Mouse (Mus musculus) c-Kit-negative CD71-positive TER-119-positive erythroid progenitor cells, embryonic 14.5 days (primary cell): ENCODE data around the gene Ndufs5.

ENCODE experiments used
- DNase-seq: peaks from one replicate; pipeline ENCODE4 v3.0.0-alpha.2; 2013; ENCODE audit warnings: low read depth, low spot score

Ndufs5 gene

GRCm38 (mm10) chr4:123687025-123687781 lies 30.8 kb downstream of the Ndufs5 start:
- DNase-seq, result no peak

- DNase-seq, result no peak
Measured at GRCm38 (mm10) chr4:123686368-123687024, 31.5 kb downstream of the Ndufs5 start.

DNA sequence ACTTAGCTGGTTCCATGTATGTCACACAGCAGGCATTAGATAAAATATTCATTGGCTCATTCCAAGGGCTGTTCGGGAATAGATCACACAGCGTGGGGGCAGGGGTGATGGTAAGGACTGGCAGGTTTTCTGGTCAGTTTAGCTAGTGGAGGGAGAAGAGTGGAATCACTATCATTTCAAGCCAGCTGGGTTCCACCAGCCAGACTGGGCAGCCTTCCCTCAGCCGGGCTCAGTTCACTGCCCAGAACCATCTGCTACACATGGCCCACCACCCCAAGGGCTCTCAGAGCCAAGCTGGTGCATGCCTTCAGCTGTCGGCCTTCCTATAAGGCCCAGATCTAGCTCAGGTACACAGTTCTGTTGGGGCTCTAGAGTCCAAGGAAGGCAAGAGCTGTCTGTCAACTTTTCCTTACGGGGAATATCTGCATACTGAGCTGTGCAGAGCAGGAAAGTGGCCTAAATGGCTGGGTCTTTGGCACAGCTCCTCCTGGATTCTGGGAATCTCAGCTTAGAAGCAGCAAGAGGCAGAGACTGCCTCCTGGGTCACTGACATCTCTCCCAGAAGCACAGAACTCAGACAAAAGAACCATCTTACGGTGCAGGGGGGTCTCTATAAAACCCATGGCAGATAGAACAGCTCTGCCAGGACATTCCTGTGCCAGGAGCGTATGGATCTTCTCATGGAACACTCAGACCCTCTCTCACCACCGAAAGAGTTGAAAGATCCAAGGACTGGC lies 32.3 kb downstream of the Ndufs5 start:
- no peak for DNase-seq

- no peak for DNase-seq
Measured at GRCm38 (mm10) chr4:123685046-123685445, 33.0 kb downstream of the Ndufs5 start.

DNA sequence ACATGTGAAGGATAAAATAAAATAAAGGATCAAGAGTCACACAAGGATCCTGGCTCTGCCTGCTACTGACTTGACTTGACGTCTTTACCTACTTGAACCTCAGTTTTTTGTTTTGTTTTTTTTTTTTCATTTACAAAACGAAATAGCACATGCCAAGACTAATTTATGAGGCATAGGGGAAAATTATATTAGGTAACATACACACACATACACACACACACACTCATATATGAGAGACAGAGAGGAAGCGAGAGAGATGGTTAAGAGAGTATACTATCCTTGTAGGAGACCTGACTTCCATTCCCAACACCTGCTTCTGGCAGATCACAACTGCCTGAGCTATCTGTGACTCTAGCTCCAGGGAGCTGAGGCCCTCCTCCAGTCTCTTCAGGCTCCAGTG lies 33.7 kb downstream of the Ndufs5 start, which contains the start of gene Macf1:
Gene Macf1 (minus strand): TSS at position 101 of the 400 bp plus-strand sequence.
- no peak for DNase-seq

DNA sequence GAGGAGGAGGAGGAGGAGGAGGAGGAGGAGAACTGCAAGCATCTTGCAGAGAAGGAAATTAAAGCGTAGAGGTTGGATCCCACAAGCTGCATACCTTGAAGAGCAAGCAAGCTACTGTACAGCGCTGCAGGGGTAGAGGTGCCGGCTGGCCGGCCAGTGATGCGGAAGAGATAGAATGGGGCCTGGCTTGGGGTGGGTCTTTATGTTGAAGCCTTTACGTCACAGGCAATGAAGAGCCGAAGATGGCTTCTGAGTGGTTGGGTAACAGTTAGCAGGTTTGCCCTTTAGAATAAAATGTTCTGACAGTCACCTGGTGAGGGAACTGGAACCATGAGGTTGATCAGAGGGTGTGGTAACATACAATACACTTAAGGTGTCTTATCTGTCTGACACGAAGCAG lies 35.7 kb downstream of the Ndufs5 start:
- DNase-seq, result no peak

GRCm38 (mm10) chr4:123680962-123681361 lies 37.0 kb downstream of the Ndufs5 start:
- DNase-seq, result no peak

DNA sequence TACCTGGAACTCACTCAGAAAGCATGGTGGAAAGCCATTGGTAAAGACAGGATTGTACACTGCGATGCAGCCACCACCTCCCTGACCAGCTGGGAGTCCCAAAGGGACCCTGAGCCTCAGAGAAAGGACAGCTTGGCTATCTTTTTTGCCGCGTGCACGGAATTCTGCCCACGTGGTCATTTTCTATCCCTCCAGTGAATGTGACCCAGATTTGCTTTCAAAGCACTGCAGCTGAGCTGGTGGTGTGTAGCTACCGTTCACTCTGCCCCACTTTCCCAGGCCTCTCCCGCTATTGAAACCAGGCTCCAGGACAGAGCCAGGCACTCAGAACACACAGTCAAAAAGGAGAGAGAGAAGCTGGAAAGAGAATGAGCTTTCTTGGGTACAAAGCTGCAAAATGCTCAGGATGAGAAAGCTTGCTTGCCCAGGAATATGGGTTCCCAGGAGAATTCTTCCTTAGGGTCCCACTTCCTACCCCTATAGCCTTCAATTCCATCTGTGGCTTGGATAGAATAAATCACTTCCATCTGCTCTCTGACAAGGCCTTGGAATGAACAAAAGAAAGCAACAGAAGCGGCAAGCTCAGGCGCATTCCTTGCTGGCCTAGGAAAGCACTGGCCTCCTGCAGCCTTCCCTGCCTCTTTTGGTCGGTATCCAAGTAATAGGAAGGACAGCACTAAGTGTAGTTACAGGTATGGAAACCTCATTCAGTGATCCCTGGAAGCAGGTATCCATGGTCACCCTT lies 40.8 kb downstream of the Ndufs5 start:
- DNase-seq, result no peak

GRCm38 (mm10) chr4:123670598-123670997 lies 47.4 kb downstream of the Ndufs5 start:
- no peak for DNase-seq

DNA sequence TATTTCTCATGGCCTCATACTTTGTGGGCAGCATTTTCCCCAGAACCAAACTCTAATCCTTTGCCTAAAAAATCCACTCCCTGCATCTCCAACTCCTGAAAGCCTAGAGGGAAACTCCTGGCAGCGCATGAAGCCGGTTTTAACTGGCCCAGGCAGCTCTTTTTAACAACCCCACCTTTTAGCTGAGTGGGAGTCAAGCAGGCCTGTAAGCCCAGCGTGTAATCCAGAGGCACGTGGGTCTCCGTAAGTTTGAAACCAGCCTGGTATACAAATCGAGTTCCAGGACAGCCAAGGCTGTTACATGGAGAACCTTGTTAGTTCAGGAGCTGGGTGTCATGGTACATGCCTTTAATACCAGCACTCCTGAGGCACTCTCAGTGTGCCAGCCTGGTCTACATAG lies 48.3 kb downstream of the Ndufs5 start:
- no peak for DNase-seq

GRCm38 (mm10) chr4:123667260-123667867 lies 50.6 kb downstream of the Ndufs5 start:
- DNase-seq, result peak; percentile 82

DNA sequence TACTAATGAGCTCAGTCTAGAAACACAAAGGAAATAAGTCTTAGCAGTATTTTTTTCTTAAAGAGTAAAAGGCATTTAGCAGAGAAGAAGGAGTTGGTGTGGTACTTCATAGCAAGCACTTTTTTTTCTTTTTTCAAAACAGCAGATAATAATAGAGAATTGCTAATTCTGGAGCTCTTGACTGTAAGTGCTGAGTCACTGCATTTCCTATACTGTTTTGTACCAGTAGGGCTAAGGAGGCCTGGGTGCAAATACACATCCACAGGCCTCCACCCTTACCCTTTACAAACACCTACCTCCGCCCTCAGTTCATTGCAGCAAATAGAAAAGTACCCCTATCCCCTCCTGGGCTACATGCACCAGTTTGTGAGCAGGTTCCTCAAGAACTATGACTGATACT lies 51.5 kb downstream of the Ndufs5 start:
- DNase-seq, result peak; percentile 40

DNA sequence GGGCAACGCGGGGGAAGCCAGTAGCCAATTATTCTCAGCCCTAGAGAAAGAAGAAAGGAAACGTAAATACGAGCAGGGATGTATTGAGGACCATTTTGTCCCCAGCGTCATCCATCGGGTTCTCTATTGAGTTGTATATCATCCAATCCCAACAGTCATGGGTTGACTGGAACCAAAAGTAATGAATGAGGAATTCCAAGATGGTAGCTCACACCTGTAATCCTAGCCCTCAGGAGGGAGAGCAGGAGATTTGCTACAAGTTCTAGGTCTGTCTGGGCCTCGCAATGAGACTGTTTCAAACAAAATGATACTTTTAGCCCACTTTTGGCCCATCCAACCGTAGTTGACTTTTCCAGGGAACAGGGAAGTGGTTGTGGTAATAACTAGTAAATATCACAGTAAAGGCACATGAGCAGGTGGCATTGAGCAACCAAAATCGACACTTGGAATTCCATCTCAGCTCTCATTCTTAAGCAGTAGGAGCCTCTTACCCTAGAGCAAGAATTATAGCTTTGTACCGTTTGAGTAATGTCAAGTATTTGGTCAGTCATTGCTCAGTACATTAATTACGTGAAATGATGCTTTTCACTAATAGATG lies 52.2 kb downstream of the Ndufs5 start:
- DNase-seq, result no peak

- peak; percentile 47 for DNase-seq
Measured at GRCm38 (mm10) chr4:123664951-123665661, 52.9 kb downstream of the Ndufs5 start.

- peak; percentile 67 for DNase-seq
Measured at GRCm38 (mm10) chr4:123664021-123664950, 53.7 kb downstream of the Ndufs5 start.

DNA sequence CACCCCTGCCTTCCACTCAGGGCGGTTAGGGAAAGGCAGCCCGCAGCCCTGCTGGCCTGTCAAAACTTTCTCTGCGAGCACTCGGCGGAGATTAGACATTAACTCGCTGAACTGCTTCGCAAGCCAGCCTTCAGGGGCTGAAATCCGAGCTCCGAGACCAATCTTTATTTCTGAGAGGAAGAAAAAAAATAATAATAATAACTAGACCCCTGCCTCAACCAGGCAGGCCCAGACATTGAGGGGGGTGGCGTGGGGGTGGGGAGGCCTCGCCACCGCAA lies 54.4 kb downstream of the Ndufs5 start:
- no peak for DNase-seq

DNA sequence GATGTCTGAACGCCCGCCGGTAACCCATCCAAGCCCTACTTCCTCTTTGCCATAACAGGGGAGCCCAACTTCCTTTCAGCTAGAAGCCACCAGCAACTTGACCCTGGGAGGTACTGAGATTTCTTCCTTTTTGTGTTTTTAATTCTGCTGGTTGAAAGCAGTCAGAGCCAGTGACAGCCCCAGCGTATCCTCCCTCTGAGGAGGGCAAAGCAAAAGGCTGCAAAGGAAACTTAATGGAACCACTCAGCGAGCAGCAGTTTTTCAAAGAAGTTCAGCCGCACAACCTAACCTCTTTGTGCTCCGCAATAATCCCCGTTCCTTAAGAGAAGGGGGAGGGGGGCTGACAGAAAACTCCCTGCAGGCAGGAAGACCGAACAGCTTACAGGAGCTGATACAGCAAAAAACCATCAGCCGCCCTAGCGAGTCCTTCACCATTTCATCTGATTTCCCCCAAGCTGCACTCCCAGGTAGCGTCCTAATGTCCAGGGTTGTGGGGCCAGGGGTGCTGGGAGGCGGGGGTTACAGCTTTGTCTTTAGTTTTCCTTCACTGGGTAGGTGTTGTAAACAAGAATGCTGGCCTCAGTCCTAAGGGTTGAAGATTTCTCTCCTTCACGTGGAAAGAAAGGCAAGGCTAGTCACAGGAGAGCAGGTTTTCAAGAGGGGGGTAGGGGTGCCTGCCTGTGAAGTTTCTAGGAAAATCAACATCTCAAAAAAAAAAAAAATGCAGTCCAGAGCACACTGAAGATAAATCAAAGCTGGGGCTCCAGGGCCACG lies 54.9 kb downstream of the Ndufs5 start:
- no peak for DNase-seq
